Mouse (Mus musculus) spleen, adult 2 months (tissue): Measurements from ENCODE around the gene Gm8773.

Experiments
- CTCF ChIP-seq: fragments of 200-500 bp; IDR thresholded peaks from 2 replicates; pipeline ENCODE4 v1.5.1; 2011; ENCODE audit warnings: mild to moderate bottlenecking, inconsistent platforms; ENCODE audit not compliant: insufficient read depth, insufficient read length, insufficient replicate concordance; ENCODE audit errors: extremely low read depth
- POLR2A ChIP-seq: fragments of 200-500 bp; IDR thresholded peaks from 2 replicates; pipeline ENCODE4 v1.6.1; 2011; ENCODE audit warnings: low read depth, low read length, inconsistent platforms

DNA sequence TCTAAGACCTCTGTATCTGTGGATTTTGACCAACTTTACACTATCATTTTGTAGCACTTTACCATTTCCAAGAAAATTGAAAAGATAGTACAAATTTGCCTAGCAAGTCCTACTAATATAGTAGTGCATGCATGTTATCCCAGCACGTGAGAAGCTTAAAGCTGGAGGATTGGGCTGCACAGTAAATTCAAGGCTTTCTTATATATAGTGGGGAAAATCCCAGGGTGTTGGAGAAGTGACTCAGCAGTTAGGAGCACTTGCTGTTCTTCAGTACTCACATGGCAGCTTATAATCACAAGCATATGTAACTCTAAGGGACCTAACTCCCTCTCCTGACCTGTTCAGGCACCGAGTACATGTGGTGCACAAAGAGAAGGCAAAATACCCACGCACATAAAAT, 11.2 kb upstream of the Gm8773 start:
- no peak for TF ChIP-seq CTCF
- TF ChIP-seq POLR2A, result no peak
